Mouse (Mus musculus) gastrocnemius, postnatal 36 days (tissue): Measurements from ENCODE around the gene Ldlrad2. TPM values are rescaled to one million over a fixed set of nuclear protein-coding genes. Genes with fewer than 3 reads are reported as not detected.
"Not testable (repeated sequence)": the region's sequence is repeated elsewhere in the genome, so short reads cannot be mapped to it uniquely, and the experiment has no call there.

Experiments used
- DNase-seq, 2 experiments: peaks; one replicate each; pipeline ENCODE4 v3.0.0; 2022
- intact Hi-C: fragments of 180-260 bp; cut with DNase I; formaldehyde crosslinking; loops from one replicate; pipeline ENCODE4 v1.15.1; 2025
- long read RNA-seq, 2 experiments: library from polyadenylated mRNA; stranded (forward); transcript quantifications; one replicate each; pipeline ENCODE4 v2.0.0; 2021
- total RNA-seq, 2 experiments: library from RNA; stranded (reverse); gene quantifications; 2 replicates each; pipeline ENCODE4 v1.2.3; 2021

Gene Ldlrad2
- total RNA-seq, result not detected
- long read RNA-seq, experiment 1, result 0 reads
- long read RNA-seq, experiment 2, result 0 reads

DNA sequence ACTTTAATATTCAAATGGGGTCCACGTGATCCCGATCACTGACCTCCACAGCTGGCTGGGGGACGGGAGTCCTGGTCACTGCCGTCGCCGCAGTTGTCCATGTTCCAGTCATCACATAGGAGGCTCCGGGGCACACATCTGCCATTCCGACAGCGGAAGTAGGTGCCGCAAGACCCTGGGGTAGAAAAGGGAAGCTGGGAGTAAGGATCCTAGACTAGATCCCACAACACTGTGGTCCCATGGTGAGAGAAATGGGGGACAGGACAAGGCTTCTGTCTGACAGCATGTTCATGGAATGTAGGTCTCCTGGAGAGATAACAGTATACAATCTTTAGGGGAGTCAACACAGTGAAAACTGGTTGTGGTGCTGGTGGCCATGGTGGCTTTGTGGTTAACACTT lies at the start of gene Ldlrad2:
Gene Ldlrad2, minus strand, starts transcription at position 101 of the 400 bp plus-strand sequence.
- no peak for DNase-seq
- intact Hi-C loops, result no loop called here

- intact Hi-C loops, result no loop called here
- no peak for DNase-seq
Observed at GRCm38 (mm10) chr4:137622847-137623246, 48.5 kb upstream of the Ldlrad2 start.

DNA sequence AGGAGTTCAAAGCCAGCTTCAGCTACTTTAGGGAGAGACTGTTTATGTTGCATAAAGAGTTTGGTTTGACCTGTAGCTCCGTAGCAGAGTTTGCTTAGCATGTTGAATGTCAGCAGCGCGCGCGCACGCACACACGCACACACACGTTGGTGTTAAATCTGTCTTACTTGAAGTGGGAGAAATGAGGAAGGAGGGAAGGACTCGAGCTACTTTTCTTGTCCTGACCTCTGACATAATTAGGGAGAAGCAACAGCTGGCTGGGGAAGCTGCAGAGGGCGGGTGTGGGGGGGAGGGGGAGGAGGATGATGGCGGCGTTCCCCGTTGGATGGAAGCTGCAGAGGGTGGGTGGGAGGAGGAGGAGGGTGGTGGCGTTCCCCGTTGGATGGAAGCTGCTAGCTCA lies 35.9 kb upstream of the Ldlrad2 start:
- DNase-seq, result no peak
- intact Hi-C loops, result no loop called here

DNA sequence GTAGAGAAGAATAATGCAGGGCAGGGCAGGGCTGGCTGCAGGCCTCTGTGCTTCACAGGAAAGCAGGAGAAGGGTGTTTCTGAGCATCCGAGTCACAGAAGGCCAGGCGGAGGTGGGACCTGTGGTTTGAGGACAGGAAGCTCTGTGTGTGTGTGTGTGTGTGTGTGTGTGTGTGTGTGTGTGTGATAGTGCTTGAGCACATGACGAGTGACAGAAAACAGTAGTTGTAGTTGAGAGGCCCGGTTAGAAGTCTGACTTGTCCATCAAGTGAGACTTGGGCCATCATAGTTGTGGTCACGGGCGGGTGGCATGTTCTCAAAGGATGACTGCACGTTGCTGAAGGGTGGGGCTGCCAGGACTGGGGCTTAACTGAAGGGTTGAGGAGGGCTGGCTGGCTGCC lies 35.3 kb upstream of the Ldlrad2 start:
- intact Hi-C loops, result no loop called here
- no peak for DNase-seq

- no peak for DNase-seq
- intact Hi-C loops, result no loop called here
Observed at GRCm38 (mm10) chr4:137609281-137609680, 34.9 kb upstream of the Ldlrad2 start.

GRCm38 (mm10) chr4:137607023-137607422 lies 32.7 kb upstream of the Ldlrad2 start:
- intact Hi-C loops, result no loop called here

DNA sequence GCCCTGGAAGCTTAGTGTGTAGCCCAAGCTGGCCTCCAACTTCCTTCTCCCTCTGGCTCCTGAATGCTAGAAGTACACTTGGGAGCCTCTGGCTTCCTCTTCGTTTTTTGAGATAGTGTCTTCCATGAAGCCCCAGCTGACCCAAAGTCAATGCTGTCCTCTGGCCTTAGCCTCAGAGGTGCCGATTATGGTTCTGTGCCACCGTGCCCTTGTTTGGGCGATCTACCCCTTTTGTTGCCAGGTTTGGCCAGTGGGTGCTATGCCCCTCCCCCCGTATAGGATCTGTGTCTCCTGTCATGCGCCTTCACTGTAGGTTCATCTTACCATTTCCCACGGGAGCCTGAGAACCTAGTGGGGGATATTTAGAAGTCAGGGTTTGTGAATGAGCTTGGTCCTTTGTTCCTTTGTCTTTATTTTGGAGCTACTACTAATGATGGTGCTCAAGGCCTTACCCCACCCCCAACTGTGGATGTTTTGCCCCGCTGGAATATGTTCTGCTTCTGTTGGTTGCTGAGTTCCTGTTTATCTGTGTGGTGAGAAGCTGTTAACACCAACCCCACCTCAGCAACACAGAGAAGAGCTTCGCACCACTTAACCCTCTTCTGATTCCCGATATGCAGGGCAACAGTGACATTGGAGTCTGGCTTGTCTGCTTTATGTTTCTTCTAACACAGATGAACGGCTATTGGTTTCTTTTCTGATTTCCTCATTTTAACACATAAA lies 29.2 kb upstream of the Ldlrad2 start:
- no peak for DNase-seq
- intact Hi-C loops, result no loop called here

More at GRCm38 (mm10) chr4:137607023-137607422, 32.7 kb upstream of the Ldlrad2 start:
- DNase-seq, result no peak

- DNase-seq, result no peak
- intact Hi-C loops, result no loop called here
Observed at GRCm38 (mm10) chr4:137598577-137598976, 24.2 kb upstream of the Ldlrad2 start.

GRCm38 (mm10) chr4:137597098-137597630 lies 22.8 kb upstream of the Ldlrad2 start:
- DNase-seq, result no peak
- intact Hi-C loops, result no loop called here

DNA sequence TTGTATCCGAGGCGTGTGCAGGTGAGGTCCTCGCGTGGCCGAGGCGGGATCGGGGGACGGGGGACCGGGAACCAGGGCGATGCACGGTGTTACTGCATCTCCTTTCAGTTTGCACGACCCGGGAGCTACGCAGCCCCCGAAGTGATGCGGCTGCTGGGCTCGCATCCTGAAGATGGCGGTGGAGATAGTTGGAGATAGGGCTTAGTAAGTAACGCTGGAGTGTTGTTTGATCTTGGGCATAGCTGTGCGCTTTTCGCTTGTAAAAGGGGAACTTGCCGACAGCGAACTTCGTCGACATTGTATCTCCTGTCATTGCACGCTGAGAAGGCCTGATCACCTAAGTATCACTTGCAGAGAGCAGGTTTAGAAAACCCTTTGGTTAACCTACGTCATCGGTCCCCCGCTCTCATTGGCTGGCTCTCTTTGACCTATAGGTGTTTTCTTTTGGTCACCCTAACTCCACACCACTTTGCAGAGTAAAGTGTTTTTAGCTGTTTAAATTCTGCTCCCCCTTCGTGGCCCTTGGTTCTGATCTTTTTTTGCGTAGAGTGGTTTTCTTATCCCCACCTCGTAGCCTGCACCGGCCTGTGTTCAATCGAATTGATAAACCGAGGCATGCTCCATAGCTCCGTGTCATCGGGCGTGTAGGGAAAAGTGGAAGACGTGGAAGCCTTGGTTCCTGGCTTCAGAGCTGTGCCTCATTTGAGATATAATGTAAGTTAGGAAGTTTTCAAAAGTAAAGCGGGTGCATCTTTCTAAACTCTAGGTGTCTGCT lies 20.3 kb upstream of the Ldlrad2 start:
- intact Hi-C loops, result no loop called here
- DNase-seq, result no peak

GRCm38 (mm10) chr4:137593601-137594495 lies 19.5 kb upstream of the Ldlrad2 start, which contains the start of gene Usp48:
Usp48 (plus strand) TSS chr4:137593755.
- peak; percentile 97 to 99 for DNase-seq
- intact Hi-C loops, result no loop called here

DNA sequence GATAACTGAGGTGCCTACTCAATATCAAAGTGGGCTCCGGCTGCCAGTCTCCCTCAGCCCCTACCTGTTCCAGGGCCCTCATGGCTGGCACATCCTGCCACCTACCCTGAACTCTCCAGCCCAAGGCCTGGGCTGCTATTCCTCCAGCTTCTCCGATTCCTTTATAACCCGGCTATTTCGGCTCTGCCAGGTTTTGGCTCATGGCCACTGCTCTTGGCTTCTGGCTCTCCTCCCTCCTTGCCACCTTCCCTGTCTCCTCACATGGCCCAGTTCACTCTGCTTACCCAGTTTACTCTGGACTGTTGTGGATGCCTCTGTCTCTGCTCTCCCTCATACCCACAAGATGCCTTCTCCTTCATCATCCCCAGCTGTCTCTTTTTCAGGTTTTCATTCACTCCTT lies 16.6 kb upstream of the Ldlrad2 start:
- intact Hi-C loops, result no loop called here
- peak in 1 of 2 experiments; percentile 19 for DNase-seq

GRCm38 (mm10) chr4:137589586-137589985 lies 15.2 kb upstream of the Ldlrad2 start:
- no peak for DNase-seq
- intact Hi-C loops, result loop anchor here (5.0 kb wide), 1 partner anchor 152 kb away; no protein-coding TSS in a partner anchor

GRCm38 (mm10) chr4:137589095-137589494 lies 14.7 kb upstream of the Ldlrad2 start:
- intact Hi-C loops, result loop anchor here (5.0 kb wide), 1 partner anchor 152 kb away; no protein-coding TSS in a partner anchor
- not testable (repeated sequence) for DNase-seq

- intact Hi-C loops, result no loop called here
- DNase-seq, result no peak
Observed at GRCm38 (mm10) chr4:137581815-137582214, 7.4 kb upstream of the Ldlrad2 start.

GRCm38 (mm10) chr4:137580299-137580698 lies 5.9 kb upstream of the Ldlrad2 start:
- intact Hi-C loops, result no loop called here
- no peak for DNase-seq

DNA sequence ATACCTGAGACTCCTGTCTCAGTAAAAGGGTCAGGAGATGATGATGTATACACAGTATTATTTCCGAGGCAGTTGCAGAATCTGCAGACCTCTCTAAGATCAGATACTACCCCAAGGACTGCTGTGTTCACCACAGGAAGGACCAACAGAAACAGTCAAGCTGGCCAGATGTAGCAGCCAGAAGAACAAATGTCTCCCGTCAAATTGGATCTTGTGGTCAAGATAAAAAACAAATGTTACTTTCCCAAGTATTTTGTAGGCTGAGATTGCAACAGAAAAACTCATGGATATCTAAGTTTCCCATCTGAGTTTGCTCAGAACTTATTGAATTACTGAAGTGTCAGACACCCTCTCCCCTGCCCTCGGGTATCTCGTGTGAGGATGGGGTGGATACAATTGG lies 5.4 kb upstream of the Ldlrad2 start:
- intact Hi-C loops, result no loop called here
- DNase-seq, result no peak

DNA sequence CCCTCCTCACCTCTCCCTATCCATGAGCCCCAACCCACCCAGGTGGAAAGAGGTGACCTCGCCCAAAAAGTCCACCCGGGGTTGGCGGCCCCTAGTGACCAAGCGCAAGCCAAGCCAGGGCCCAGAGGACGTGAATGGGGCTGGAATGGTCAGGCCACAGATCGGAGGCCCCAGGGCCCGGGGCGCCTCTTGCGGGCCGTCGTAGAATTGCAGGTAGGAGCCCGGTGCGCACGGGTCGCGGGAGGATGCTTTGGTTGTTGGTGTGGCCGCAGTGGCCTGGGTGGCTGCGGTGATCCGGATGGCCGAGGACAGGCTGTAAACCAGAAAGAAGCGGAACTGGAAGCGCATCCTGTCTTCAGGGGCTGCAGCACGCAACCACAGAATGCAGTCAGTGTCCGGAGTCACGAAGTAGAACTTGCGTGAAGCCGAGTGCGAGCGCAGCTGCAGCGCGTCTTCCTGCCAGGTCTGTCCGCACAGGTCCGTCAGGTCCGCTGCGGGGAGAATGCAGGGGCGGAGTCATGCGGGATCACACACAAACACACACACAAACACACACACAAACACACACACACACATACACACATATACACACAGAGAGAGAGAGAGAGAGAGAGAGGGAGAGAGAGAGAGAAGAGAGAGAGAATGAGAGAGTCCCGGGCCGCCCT lies 3.9 kb upstream of the Ldlrad2 start:
- intact Hi-C loops, result no loop called here
- DNase-seq, result peak; percentile 24 to 53

DNA sequence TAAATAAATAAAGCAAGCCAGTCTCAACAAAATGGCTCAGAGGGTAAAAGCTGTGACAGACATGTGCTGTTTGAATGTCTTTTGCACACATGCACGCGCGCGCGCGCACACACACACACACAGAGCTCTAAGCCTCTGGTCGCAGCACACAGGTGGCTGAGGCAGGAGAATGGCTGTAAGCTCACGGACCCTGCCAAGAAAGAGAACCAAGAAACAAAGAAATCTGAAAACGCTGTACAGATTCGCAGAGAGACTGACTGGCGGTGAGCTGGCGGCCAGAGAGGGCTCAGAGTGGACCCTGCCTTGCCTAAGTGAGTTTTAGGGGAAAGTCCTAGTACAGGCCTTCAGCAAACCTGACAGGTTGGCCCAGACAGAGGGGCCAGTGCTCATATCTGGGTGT lies 3.1 kb upstream of the Ldlrad2 start:
- no peak for DNase-seq
- intact Hi-C loops, result no loop called here

- intact Hi-C loops, result no loop called here
Observed at GRCm38 (mm10) chr4:137569873-137570272, 4.5 kb downstream of the Ldlrad2 start.

More at GRCm38 (mm10) chr4:137569873-137570272, 4.5 kb downstream of the Ldlrad2 start:
- no peak for DNase-seq
